Mouse (Mus musculus): ENCODE measurements around the gene Nlrx1. TPM values are rescaled to one million over a fixed set of nuclear protein-coding genes. Genes with fewer than 3 reads are reported as not detected.

The Nlrx1 gene
- polyA plus RNA-seq, 1 experiment from 2014 or later, result 3.5 TPM

DNA sequence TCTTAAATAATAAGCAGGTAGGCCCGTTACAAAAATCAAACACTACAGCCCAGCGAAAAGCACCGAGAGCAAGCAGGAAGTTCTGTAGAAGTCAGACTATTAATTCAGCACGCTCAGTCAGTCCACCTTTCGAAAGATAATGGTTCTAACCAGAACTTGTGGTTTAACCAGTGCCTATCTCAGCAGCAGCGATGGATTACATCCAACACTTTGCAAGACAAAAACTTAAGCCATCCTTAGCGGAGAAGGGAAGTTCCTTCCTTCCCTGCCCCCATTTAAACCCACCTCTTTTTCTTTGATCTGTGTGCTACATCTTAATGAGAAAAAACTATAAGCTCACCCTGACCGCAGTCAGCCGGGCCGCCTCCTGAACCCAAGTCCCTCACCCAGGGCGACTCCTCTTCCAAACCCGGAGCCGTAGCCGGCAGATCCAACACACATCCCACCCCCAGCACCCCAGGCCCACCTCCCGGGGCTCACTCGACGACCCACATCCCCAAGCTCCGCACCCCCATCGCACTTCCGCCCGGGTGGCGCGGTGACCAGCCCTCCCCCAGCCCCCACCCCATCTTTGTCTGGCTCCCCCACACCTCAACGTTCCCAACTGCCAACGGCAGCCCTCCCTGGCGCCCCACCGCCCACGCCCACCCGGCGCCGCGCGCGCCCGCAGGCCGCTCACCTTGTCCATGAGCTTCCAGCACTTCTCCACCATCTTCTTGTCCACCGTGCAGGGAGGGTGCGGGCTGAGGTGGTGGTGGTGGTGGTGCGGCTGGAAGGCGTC is 35.2 kb downstream of the Nlrx1 start:
- Histone ChIP-seq H3K9ac (replicated peaks) (peak overlapping the region; percentile 92), H3K9me3 (no peaks in the 10 kb centered on the region), H3K27me3 (no peaks in the 10 kb centered on the region), H3K4me2 (replicated peaks) (peak overlapping the region; percentile 83), H3K36me3 (no peaks in the 10 kb centered on the region), H3K4me3 (replicated peaks) (peak overlapping the region; percentile 90), H3K4me1 (replicated peaks) (peaks cover 24% of the 10 kb centered on the region), H3K27ac (peak overlapping the region; percentile 96)
- WGBS, result under 1% methylated on average over 40 of the region's 40 CpGs
- peak; percentile 89 for ATAC-seq

- H3K27me3 ChIP-seq, result no peaks in the 10 kb centered on the region
- H3K9me3 ChIP-seq, result no peaks in the 10 kb centered on the region
- peak overlapping the region; percentile 83 for H3K4me2 ChIP-seq (replicated peaks)
- peaks cover 24% of the 10 kb centered on the region for H3K4me1 ChIP-seq (replicated peaks)
- no peak for ATAC-seq
- peak overlapping the region; percentile 90 for H3K4me3 ChIP-seq (replicated peaks)
- H3K9ac ChIP-seq (replicated peaks), result no peak overlapping the region
- H3K27ac ChIP-seq, result no peak overlapping the region
- no peaks in the 10 kb centered on the region for H3K36me3 ChIP-seq
Measured at GRCm38 (mm10) chr9:44231609-44232008, 36.8 kb downstream of the Nlrx1 start.

DNA sequence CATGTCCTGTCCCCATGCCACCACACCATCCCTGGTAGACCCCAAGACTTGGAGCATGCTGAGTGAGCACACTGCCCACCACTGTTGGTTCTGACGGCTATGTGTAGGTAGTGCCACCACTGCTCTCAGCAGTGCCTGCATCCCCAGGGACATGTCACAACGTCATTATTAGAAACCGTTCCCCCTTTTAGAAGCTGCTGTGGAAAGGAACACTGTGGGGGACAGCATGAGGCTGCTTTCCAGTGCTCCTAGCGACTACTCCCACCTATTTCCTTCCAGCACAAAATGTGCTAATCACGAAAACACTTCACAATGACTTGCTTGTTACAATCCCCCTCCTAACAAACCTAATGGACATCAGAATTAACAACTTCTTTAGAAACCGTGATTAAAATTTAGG is 42.4 kb downstream of the Nlrx1 start:
- no peak overlapping the region for H3K4me3 ChIP-seq (replicated peaks)
- H3K36me3 ChIP-seq, result no peaks in the 10 kb centered on the region
- H3K9ac ChIP-seq (replicated peaks), result no peak overlapping the region
- 73% methylated on average over 6 of the region's 6 CpGs for WGBS
- H3K4me1 ChIP-seq (replicated peaks), result peaks cover 11% of the 10 kb centered on the region
- H3K27me3 ChIP-seq, result no peaks in the 10 kb centered on the region
- no peak for ATAC-seq
- H3K4me2 ChIP-seq (replicated peaks), result no peak overlapping the region
- no peak overlapping the region for H3K27ac ChIP-seq
- H3K9me3 ChIP-seq, result no peaks in the 10 kb centered on the region

DNA sequence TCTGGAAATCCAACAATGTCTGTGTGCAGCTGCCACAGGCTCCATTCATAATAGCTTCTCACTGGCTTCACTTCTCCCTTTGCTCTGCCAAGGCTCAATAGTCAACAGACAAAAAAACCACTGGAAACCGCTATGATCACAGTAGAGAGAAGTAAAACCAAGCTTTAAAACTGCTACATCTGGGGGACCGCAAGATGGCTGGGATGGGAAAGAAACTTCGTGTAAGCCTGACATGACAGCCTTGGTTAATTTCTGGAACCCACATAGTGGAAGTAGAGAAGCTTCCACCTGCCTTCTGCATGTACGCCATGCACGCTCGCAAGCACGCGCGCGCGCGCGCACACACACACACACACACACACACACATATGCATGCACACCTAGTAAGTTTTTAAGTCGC is 54.9 kb downstream of the Nlrx1 start:
- WGBS, result 97% methylated on average over 14 of the region's 14 CpGs
- Histone ChIP-seq H3K9me3 (peaks cover 3% of the 10 kb centered on the region; the same call in 1 of the 2 replicates), H3K4me2 (replicated peaks) (no peak overlapping the region), H3K9ac (replicated peaks) (no peak overlapping the region), H3K27ac (no peak overlapping the region), H3K36me3 (peaks cover 7% of the 10 kb centered on the region; the same call in 1 of the 2 replicates), H3K27me3 (no peaks in the 10 kb centered on the region), H3K4me3 (replicated peaks) (no peak overlapping the region), H3K4me1 (replicated peaks) (no peaks in the 10 kb centered on the region)
- ATAC-seq, result no peak

DNA sequence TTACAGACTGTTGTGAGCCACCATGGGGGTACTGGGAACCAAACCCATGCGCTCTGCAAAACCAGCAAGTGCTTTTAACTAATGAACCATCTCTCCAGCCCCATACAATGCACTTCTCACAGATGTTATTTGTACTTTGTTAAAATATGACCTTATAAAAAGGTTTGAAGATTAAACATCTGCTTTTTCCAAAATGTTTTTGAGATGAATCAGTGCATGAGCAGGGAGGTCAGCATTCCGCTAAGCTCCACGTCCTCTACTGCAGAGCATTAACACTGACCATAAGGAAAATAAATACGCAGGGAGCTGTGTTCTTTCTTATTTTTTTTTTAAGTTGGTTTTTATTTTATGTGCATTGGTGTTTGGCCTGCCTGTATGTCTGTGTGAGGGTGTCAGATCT is 56.0 kb downstream of the Nlrx1 start:
- peaks cover 3% of the 10 kb centered on the region; the same call in 1 of the 2 replicates for H3K9me3 ChIP-seq
- no peak overlapping the region for H3K9ac ChIP-seq (replicated peaks)
- no peak overlapping the region for H3K27ac ChIP-seq
- ATAC-seq, result no peak
- 95% methylated on average over 4 of the region's 4 CpGs for WGBS
- no peak overlapping the region for H3K4me2 ChIP-seq (replicated peaks)
- peaks cover 7% of the 10 kb centered on the region; the same call in 1 of the 2 replicates for H3K36me3 ChIP-seq
- H3K27me3 ChIP-seq, result no peaks in the 10 kb centered on the region
- H3K4me3 ChIP-seq (replicated peaks), result no peak overlapping the region
- H3K4me1 ChIP-seq (replicated peaks), result no peaks in the 10 kb centered on the region

- Histone ChIP-seq H3K4me3 (replicated peaks) (no peak overlapping the region), H3K27me3 (no peaks in the 10 kb centered on the region), H3K9ac (replicated peaks) (no peak overlapping the region), H3K4me1 (replicated peaks) (no peaks in the 10 kb centered on the region), H3K27ac (no peak overlapping the region), H3K9me3 (peaks cover 3% of the 10 kb centered on the region; the same call in 1 of the 2 replicates), H3K36me3 (peaks cover 7% of the 10 kb centered on the region; the same call in 1 of the 2 replicates), H3K4me2 (replicated peaks) (no peak overlapping the region)
- 100% methylated on average over 4 of the region's 4 CpGs for WGBS
- no peak for ATAC-seq
Measured at GRCm38 (mm10) chr9:44209416-44209815, 59.0 kb downstream of the Nlrx1 start.

- Histone ChIP-seq H3K36me3 (peaks cover 7% of the 10 kb centered on the region; the same call in 1 of the 2 replicates), H3K4me3 (replicated peaks) (no peak overlapping the region), H3K4me2 (replicated peaks) (no peak overlapping the region), H3K9ac (replicated peaks) (no peak overlapping the region), H3K9me3 (peaks cover 3% of the 10 kb centered on the region; the same call in 1 of the 2 replicates), H3K27ac (no peak overlapping the region), H3K27me3 (no peaks in the 10 kb centered on the region), H3K4me1 (replicated peaks) (no peaks in the 10 kb centered on the region)
- no peak for ATAC-seq
- WGBS, result 95% methylated on average over 2 of the region's 2 CpGs
Measured at GRCm38 (mm10) chr9:44207840-44208239, 60.6 kb downstream of the Nlrx1 start.

Other genes starting within 250 kb of the Nlrx1 start
- 0.30 and 0.52 TPM in 2 replicates for gene Thy1, start 225.2 kb downstream of the Nlrx1 start, polyA plus RNA-seq (2015; fragmentation: Nextera tagmentation; extraction: Ambion mirVana)
- 4.5 and 8.3 TPM in 2 replicates for gene Usp2, start 201.6 kb downstream of the Nlrx1 start, polyA plus RNA-seq (2015; fragmentation: Nextera tagmentation; extraction: Ambion mirVana)
- gene Mfrp, start 166.9 kb downstream of the Nlrx1 start, polyA plus RNA-seq (2015; fragmentation: Nextera tagmentation; extraction: Ambion mirVana), result 0.16 TPM in 1 of 2 replicates, not detected in the other
- 1.9 and 2.5 TPM in 2 replicates for gene C1qtnf5, start 161.4 kb downstream of the Nlrx1 start, polyA plus RNA-seq (2015; fragmentation: Nextera tagmentation; extraction: Ambion mirVana)
- 0.24 and 0.36 TPM in 2 replicates for gene Gm49380, start 155.1 kb downstream of the Nlrx1 start, polyA plus RNA-seq (2015; fragmentation: Nextera tagmentation; extraction: Ambion mirVana)
- gene Rnf26, start 155.1 kb downstream of the Nlrx1 start, polyA plus RNA-seq (2015; fragmentation: Nextera tagmentation; extraction: Ambion mirVana), result 29.9 and 32.7 TPM in 2 replicates
- 11.6 and 13.7 TPM in 2 replicates for gene Mcam, start 134.1 kb downstream of the Nlrx1 start, polyA plus RNA-seq (2015; fragmentation: Nextera tagmentation; extraction: Ambion mirVana)
- gene Cbl, start 34.5 kb downstream of the Nlrx1 start, polyA plus RNA-seq (2015; fragmentation: Nextera tagmentation; extraction: Ambion mirVana), result 26.2 and 28.5 TPM in 2 replicates
- not detected in 2 replicates for gene Ccdc153, start 27.9 kb downstream of the Nlrx1 start, polyA plus RNA-seq (2015; fragmentation: Nextera tagmentation; extraction: Ambion mirVana)
- gene Pdzd3, start 17.1 kb downstream of the Nlrx1 start, polyA plus RNA-seq (2015; fragmentation: Nextera tagmentation; extraction: Ambion mirVana), result 0.48 and 0.64 TPM in 2 replicates
- 17.3 and 18.1 TPM in 2 replicates for gene Abcg4, start 20.0 kb upstream of the Nlrx1 start, polyA plus RNA-seq (2015; fragmentation: Nextera tagmentation; extraction: Ambion mirVana)
- 37.5 and 38.5 TPM in 2 replicates for gene Hinfp, start 37.1 kb upstream of the Nlrx1 start, polyA plus RNA-seq (2015; fragmentation: Nextera tagmentation; extraction: Ambion mirVana)
- 23.0 and 27.3 TPM in 2 replicates for gene C2cd2l, start 51.7 kb upstream of the Nlrx1 start, polyA plus RNA-seq (2015; fragmentation: Nextera tagmentation; extraction: Ambion mirVana)
- 40.8 TPM in 2 replicates for gene Dpagt1, start 57.4 kb upstream of the Nlrx1 start, polyA plus RNA-seq (2015; fragmentation: Nextera tagmentation; extraction: Ambion mirVana)
- 193 and 209 TPM in 2 replicates for gene H2afx, start 66.1 kb upstream of the Nlrx1 start, polyA plus RNA-seq (2015; fragmentation: Nextera tagmentation; extraction: Ambion mirVana)
- 72.3 and 72.9 TPM in 2 replicates for gene Hmbs, start 75.6 kb upstream of the Nlrx1 start, polyA plus RNA-seq (2015; fragmentation: Nextera tagmentation; extraction: Ambion mirVana)
- 41.2 and 41.6 TPM in 2 replicates for gene Vps11, start 93.1 kb upstream of the Nlrx1 start, polyA plus RNA-seq (2015; fragmentation: Nextera tagmentation; extraction: Ambion mirVana)
- gene Hyou1, start 110.9 kb upstream of the Nlrx1 start, polyA plus RNA-seq (2015; fragmentation: Nextera tagmentation; extraction: Ambion mirVana), result 28.1 and 28.4 TPM in 2 replicates
- gene Slc37a4, start 128.3 kb upstream of the Nlrx1 start, polyA plus RNA-seq (2015; fragmentation: Nextera tagmentation; extraction: Ambion mirVana), result 34.7 and 35.9 TPM in 2 replicates
- 1,334 and 1,353 TPM in 2 replicates for gene Rps25, start 138.5 kb upstream of the Nlrx1 start, polyA plus RNA-seq (2015; fragmentation: Nextera tagmentation; extraction: Ambion mirVana)
- gene Trappc4, start 139.0 kb upstream of the Nlrx1 start, polyA plus RNA-seq (2015; fragmentation: Nextera tagmentation; extraction: Ambion mirVana), result 357 and 364 TPM in 2 replicates
- 36.7 and 40.7 TPM in 2 replicates for gene Ccdc84, start 150.0 kb upstream of the Nlrx1 start, polyA plus RNA-seq (2015; fragmentation: Nextera tagmentation; extraction: Ambion mirVana)
- gene Foxr1, start 172.5 kb upstream of the Nlrx1 start, polyA plus RNA-seq (2015; fragmentation: Nextera tagmentation; extraction: Ambion mirVana), result not detected in 2 replicates
- not detected in 2 replicates for gene Upk2, start 186.4 kb upstream of the Nlrx1 start, polyA plus RNA-seq (2015; fragmentation: Nextera tagmentation; extraction: Ambion mirVana)
- gene Bcl9l, start 214.2 kb upstream of the Nlrx1 start, polyA plus RNA-seq (2015; fragmentation: Nextera tagmentation; extraction: Ambion mirVana), result 8.0 and 9.2 TPM in 2 replicates

All from midbrain, embryonic 13.5 days (tissue).